Mouse (Mus musculus) C2C12 (cell line): Measurements from ENCODE around the gene Antxr1. TPM values are rescaled to one million over a fixed set of nuclear protein-coding genes. Genes with fewer than 3 reads are reported as not detected.

Source experiments
- H3K27me3 ChIP-seq: one replicate; pipeline ENCODE4 v1.6.1; 2011; ENCODE audit not compliant: control insufficient read depth, insufficient read depth, insufficient read length
- H3K36me3 ChIP-seq: one replicate; pipeline ENCODE4 v1.6.1; 2011; ENCODE audit not compliant: control insufficient read depth, insufficient read depth
- H3K4me3 ChIP-seq: one replicate; pipeline ENCODE4 v1.5.1; 2011; ENCODE audit warnings: mild to moderate bottlenecking, control low read depth; ENCODE audit not compliant: poor library complexity, insufficient read depth, severe bottlenecking
- H3K79me2 ChIP-seq: one replicate; pipeline ENCODE4 v1.6.1; 2011; ENCODE audit not compliant: control insufficient read depth, insufficient read depth
- H3K79me3 ChIP-seq: one replicate; pipeline ENCODE4 v1.6.1; 2011; ENCODE audit warnings: low read depth, control low read depth
- H3ac ChIP-seq: one replicate; pipeline ENCODE3; 2011; ENCODE audit warnings: low read depth; ENCODE audit not compliant: control insufficient read depth, insufficient read length
- CEBPB ChIP-seq: IDR thresholded peaks from one replicate; pipeline ENCODE4 v1.6.1; 2011; ENCODE audit warnings: low read depth, mild to moderate bottlenecking, control low read depth, moderate library complexity
- CTCF ChIP-seq: IDR thresholded peaks from one replicate; pipeline ENCODE4 v1.5.1; 2011; ENCODE audit not compliant: control insufficient read depth, insufficient read depth, insufficient read length
- FOSL1 ChIP-seq: IDR thresholded peaks from one replicate; pipeline ENCODE4 v1.8.0; 2011; ENCODE audit warnings: mild to moderate bottlenecking, low read length; ENCODE audit not compliant: poor library complexity, insufficient read depth, severe bottlenecking
- MAX ChIP-seq: IDR thresholded peaks from one replicate; pipeline ENCODE4 v1.6.1; 2011; ENCODE audit warnings: mild to moderate bottlenecking, control low read depth
- MYOD1 ChIP-seq: IDR thresholded peaks from one replicate; pipeline ENCODE4 v1.6.1; 2011; ENCODE audit warnings: low read depth; ENCODE audit not compliant: control insufficient read depth, insufficient read length
- MYOG ChIP-seq: IDR thresholded peaks from one replicate; pipeline ENCODE4 v1.6.1; 2011; ENCODE audit not compliant: control insufficient read depth, insufficient read length; ENCODE audit errors: extremely low read depth
- USF1 ChIP-seq: IDR thresholded peaks from one replicate; pipeline ENCODE4 v1.6.1; 2011; ENCODE audit warnings: low read depth, mild to moderate bottlenecking, control low read depth, moderate library complexity
- polyA plus RNA-seq: library from polyadenylated mRNA; unstranded; fragments of >200 nt; fragmentation: generic; extraction: Trizol; gene quantifications from one replicate; pipeline ENCODE4 v1.2.1, GENCODE M21; 2012; ENCODE audit warnings: missing spikeins

Antxr1 gene
- polyA plus RNA-seq, 1 experiment, result 12.5 TPM

DNA sequence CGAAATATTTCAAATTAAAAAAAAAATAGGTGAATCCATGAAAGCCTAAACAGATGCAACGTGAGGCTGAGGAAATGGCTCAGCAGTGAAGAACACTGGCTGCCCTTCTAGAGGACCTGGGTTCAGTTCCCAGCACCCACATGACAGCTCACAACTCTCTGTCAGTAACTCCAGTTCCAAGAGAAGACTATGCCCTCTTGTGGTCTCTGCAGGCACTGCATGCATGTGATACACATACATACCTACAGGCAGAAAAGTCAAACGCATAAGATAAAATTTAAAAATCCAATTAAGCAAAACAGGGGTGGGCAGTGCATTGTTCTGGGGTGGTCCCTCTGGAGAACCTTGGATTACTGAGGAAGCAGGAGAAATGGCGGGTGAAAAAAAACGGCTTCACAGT is 60.8 kb downstream of the Antxr1 start:
- Histone ChIP-seq H3K79me3 (no peaks in the 10 kb centered on the region), H3K27me3 (no peaks in the 10 kb centered on the region), H3K79me2 (no peaks in the 10 kb centered on the region), H3ac (no peak overlapping the region), H3K36me3 (peaks cover 6% of the 10 kb centered on the region), H3K4me3 (no peak overlapping the region)
- TF ChIP-seq CEBPB (no peak), USF1 (no peak), CTCF (no peak), MAX (no peak), MYOG (no peak)

DNA sequence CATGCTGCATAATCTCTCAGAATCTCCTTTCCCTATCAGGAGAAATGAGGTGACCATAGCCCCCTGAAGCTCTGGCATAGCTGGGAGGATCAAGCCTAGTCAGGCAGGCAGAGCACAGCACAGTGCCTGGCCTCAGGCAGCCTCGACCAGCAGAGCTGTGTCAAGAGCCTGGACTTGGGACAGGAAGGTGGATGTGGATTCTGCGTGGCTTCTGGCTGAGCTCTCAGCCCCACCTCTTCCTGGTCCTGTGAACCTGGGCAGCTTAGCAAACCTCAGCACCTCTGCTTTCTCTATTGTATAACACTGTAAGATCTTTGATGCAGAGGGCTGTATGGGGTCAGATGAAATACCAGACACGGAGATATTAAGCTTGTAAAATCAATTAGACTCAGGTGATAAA is 61.8 kb downstream of the Antxr1 start:
- Histone ChIP-seq H3K36me3 (peaks cover 6% of the 10 kb centered on the region), H3K79me3 (no peaks in the 10 kb centered on the region), H3K27me3 (no peaks in the 10 kb centered on the region)

DNA sequence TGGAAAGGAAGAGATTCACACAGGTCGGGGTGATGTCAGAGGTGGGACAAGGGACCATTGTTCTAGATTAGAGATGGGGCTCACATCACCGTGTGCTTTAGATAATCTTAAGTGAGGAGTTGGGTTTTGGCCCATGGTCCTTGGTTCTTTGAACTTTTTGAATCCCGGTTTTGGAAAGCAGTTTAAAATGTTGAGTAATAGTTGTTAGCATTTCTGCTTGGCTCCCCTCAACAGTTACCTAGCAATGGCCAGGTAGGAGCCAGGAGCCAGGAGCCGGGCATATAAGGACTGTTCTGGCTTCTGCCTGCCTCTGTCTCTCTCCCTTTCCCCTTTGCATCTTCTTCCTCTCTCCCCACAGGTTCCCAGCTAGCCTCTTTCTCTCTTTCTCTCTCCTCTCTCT is 62.5 kb downstream of the Antxr1 start:
- Histone ChIP-seq H3K79me2 (no peaks in the 10 kb centered on the region), H3ac (no peak overlapping the region), H3K79me3 (no peaks in the 10 kb centered on the region), H3K4me3 (no peak overlapping the region), H3K36me3 (peaks cover 6% of the 10 kb centered on the region), H3K27me3 (no peaks in the 10 kb centered on the region)
- TF ChIP-seq MYOD1 (no peak), MYOG (no peak), USF1 (no peak), CTCF (no peak)

More for the DNA sequence above, 61.8 kb downstream of the Antxr1 start:
- Histone ChIP-seq H3K79me2 (no peaks in the 10 kb centered on the region), H3ac (no peak overlapping the region), H3K4me3 (no peak overlapping the region)
- TF ChIP-seq MYOG (no peak), MAX (no peak), CTCF (no peak), MYOD1 (no peak), FOSL1 (no peak), CEBPB (no peak), USF1 (no peak)

DNA sequence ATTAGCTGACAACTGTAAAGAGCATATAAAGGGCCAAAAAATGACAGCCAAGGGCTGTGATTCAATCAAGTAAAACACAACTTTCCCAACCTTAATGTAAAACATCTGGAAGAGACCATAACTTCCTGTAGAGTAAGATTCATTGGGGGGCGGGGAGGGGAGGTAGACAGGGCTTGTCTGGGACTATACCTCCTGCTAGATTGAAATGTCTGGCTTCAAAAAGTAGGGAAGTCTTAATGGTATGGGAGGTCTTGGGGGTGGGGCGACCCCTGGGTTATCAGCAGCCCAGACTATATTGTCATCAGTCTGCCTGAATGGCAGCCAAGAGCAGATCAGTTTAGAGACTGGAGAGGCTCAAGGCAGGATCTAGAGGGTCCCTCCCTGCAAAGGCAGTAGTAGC is 63.4 kb downstream of the Antxr1 start:
- TF ChIP-seq MYOD1, result no peak
- no peak for TF ChIP-seq MAX
- no peak for TF ChIP-seq CEBPB
- TF ChIP-seq USF1, result no peak
- Histone ChIP-seq H3K4me3 (no peak overlapping the region), H3K27me3 (no peaks in the 10 kb centered on the region), H3ac (no peak overlapping the region), H3K36me3 (peaks cover 6% of the 10 kb centered on the region), H3K79me3 (no peaks in the 10 kb centered on the region), H3K79me2 (no peaks in the 10 kb centered on the region)

DNA sequence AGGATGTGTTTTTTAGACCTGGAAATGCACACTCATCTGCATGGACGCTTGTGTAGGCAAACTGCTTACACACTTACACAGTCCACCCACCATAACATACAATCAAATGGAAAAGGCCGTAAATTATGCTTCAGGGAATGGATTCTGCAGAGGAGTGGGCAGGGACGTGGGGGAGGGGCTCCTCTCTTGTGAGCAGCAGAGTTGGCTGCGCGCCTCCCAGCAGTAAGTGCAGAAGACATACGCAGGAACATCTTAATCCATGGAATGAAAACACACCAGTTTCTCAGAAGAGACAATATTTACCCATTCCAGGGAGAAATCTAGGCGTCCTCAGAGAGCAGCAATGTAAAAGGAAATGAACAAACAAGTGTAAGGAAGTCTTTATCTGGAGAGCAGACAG is 65.2 kb downstream of the Antxr1 start:
- no peak for TF ChIP-seq MAX
- TF ChIP-seq CEBPB, result no peak
- TF ChIP-seq MYOD1, result no peak
- no peak for TF ChIP-seq USF1
- no peak for TF ChIP-seq MYOG
- TF ChIP-seq CTCF, result no peak
- TF ChIP-seq FOSL1, result no peak
- Histone ChIP-seq H3ac (no peak overlapping the region), H3K27me3 (no peaks in the 10 kb centered on the region), H3K4me3 (no peak overlapping the region), H3K36me3 (peaks cover 6% of the 10 kb centered on the region), H3K79me2 (no peaks in the 10 kb centered on the region), H3K79me3 (no peaks in the 10 kb centered on the region)

DNA sequence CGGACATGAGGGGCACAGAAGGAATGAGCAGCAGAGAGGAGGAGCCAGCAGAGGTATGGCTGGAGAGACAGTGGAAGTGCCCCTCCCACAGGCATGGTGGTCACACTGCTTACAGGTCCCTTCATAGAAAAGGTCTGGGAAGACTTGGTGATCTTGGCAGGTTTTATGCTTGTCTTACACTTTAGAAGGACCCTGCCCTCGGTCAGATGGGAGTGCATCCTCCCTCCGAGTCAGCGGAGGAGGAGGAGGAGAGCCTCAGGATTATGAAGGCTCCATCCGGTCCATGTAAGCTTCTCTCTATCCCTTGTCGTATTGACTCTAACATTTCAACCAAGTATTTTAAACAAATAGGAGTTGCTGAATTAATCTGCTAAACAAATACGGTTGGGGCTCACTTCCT is 65.7 kb downstream of the Antxr1 start:
- H3K27me3 ChIP-seq, result no peaks in the 10 kb centered on the region
- no peak overlapping the region for H3K4me3 ChIP-seq
- no peaks in the 10 kb centered on the region for H3K79me2 ChIP-seq
- TF ChIP-seq MAX (no peak), CTCF (no peak), CEBPB (no peak), USF1 (no peak), FOSL1 (no peak), MYOD1 (no peak)
- no peak overlapping the region for H3ac ChIP-seq
- no peaks in the 10 kb centered on the region for H3K79me3 ChIP-seq
- H3K36me3 ChIP-seq, result peaks cover 6% of the 10 kb centered on the region
